Mouse (Mus musculus) adrenal gland (tissue): Measurements from ENCODE around the gene Fam169b.
"Not testable (repeated sequence)": the region's sequence is repeated elsewhere in the genome, so short reads cannot be mapped to it uniquely, and the experiment has no call there.

Experiments used
- intact Hi-C: fragments of 180-260 bp; cut with DNase I; formaldehyde crosslinking; loops from one replicate; pipeline ENCODE4 v1.15.1; 2025

Fam169b gene

DNA sequence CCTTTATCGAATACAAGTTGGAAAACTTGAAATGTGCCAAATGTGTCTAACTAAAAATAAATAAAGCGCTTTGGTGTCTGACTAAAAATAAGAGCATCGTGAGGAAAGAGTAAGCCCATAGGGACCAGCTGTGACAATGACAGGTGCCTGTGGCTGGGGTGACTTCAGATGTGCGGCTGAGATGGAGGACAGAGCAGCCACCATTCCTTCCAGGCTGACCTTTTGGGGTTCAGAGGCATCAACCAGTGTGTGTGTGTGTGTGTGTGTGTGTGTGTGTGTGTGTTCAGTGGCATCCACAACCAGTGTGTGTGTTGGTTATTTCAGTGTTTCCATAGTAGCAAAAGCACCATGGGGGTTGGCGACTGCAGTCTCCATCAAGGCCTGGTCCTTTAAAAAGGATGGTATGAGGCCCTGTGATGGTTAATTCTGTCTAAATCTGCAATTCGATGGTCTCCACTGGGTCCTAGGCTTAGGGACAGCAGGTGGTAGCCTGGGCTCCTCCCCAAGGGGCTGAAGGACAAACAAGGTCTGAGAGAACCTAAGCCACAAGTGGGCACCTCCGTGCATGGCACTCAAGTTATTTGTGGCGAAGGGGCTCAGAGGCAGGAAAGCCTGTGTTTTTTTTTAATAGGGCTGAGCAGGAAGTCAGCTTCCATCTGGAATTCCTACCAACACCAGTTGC is 10.2 kb upstream of the Fam169b start:
- intact Hi-C loops = no loop called here

- intact Hi-C loops = no loop called here
Measured at GRCm38 (mm10) chr7:68264028-68264453, 9.6 kb upstream of the Fam169b start, which contains the start of gene Pgpep1l. Gene Pgpep1l, minus strand, starts transcription at chr7:68264233.

GRCm38 (mm10) chr7:68264531-68264930 is 9.1 kb upstream of the Fam169b start:
- intact Hi-C loops = no loop called here

DNA sequence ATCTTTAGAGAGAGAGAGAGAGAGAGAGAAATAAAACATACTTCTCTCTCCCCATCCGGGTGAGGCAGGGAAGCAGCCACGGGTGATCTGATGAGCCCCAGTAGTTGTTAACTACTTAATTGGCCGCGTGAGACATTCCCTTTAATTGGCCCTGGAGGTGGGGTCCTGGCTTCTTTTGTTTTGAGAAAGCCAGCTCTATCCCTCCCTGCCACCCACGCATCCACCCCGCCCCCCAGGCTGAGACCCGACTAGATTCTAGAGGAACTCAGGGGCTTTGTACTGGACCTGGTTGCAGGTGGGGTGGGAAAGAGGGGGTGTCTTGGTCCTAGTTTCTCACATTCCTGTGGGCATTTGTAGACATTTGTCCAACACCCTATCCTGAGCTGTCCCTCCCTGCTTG is 8.2 kb upstream of the Fam169b start:
- intact Hi-C loops = no loop called here

DNA sequence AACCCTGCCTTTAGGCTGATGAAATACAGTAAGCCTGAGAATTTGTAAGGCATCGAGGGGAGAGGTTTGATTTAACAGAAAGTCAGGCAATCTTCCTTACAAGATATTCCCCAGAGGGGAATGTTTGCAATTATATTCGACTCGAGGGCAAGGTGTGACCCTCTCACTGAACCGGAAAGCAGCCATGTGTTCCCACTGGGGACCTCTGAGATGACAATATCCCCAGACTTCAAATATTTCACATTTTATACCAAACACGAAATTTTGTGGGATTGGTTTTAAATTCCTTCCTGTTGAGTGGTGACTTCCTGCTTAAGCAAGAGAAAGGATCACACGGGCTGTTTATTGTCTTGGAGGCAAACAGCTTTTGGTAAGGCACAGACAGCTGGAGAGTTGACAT is 6.9 kb upstream of the Fam169b start:
- intact Hi-C loops = no loop called here

- intact Hi-C loops = no loop called here
Measured at GRCm38 (mm10) chr7:68270551-68270950, 3.1 kb upstream of the Fam169b start.

- intact Hi-C loops = no loop called here
Measured at GRCm38 (mm10) chr7:68271816-68272215, 1.8 kb upstream of the Fam169b start.

- intact Hi-C loops = no loop called here
Measured at GRCm38 (mm10) chr7:68272607-68273006, 1.0 kb upstream of the Fam169b start.

GRCm38 (mm10) chr7:68274218-68274617 is 579 bp downstream of the Fam169b start:
- intact Hi-C loops = no loop called here

DNA sequence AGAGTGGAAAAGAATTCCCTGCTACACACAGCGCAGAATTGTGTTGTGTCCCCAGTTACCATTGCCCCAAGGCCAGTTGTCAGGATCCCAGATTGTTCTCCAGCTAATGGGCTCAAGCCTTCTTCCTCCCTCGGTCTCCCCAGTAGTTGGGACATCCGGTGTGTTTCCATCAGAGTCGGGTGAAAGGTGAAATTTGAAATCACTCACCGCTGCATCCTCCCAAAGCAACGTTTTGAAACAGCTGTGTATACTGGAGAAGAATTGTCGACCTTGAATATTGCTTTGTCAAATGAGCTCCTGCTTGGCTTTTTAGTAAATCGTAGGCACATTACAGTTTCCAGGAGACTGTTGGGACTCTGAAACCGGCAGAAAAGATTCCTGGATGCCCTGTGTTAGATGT is 1.3 kb downstream of the Fam169b start:
- intact Hi-C loops = no loop called here

DNA sequence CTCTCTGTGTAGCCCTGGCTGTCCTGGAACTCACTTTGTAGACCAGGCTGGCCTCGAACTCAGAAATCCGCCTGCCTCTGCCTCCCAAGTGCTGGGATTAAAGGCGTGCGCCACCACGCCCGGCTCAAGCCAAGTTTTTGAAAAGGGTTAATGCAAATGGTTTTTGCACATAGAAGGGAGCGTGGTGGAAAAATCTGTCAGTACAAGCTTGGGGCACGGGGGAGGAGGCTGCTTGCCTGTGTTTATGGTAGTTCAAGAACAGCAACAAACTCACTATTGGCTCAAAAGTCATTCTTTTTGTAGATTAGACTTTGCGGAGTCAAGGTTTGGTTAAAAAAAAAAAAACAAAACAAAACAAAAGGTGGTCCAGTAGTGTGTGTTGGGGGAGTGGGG is 1.8 kb downstream of the Fam169b start:
- intact Hi-C loops = not testable (repeated sequence)

DNA sequence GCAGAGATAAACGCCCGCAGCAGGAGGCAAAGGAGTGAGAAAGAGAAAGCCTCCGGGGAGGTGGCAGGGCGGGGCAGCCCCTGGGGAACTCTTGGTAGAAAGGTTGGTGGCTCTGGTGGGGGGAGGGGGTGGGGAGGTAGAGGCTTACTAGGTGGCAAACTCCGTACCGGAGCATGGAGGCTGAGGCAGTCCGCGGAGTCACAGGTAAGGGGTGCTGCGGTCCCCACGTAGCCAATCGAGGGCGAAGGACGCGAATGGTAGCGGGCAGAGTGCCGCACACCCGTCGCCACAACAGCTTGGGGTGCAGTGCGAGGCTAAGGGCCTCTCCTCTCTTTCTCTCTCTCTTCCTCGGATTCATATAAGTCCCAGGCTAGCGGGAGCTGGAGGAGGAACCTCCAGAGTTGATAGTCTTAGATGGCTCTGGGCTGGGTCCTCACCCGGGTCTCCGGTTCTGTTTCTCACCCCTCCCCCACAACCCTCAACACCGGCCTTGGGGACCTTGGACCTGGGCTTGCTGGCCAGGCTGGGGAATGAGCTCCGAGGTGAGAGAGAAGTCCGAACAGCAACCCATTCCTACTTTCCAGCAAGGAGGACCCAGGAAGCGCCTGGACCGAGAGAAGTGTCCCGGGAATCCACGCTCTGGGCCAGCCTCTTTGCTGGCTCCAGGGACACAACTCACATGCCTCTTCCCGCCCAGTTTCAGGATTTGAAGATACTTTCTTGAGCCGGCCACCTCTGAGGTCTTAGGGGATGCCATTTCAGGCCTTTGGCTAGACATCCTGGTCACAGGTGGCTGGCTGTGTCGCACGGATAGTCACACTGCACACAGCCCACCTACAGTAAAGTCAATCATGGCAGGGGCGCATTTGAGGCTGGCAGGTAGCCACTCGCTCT is 2.4 kb downstream of the Fam169b start:
- intact Hi-C loops = no loop called here

DNA sequence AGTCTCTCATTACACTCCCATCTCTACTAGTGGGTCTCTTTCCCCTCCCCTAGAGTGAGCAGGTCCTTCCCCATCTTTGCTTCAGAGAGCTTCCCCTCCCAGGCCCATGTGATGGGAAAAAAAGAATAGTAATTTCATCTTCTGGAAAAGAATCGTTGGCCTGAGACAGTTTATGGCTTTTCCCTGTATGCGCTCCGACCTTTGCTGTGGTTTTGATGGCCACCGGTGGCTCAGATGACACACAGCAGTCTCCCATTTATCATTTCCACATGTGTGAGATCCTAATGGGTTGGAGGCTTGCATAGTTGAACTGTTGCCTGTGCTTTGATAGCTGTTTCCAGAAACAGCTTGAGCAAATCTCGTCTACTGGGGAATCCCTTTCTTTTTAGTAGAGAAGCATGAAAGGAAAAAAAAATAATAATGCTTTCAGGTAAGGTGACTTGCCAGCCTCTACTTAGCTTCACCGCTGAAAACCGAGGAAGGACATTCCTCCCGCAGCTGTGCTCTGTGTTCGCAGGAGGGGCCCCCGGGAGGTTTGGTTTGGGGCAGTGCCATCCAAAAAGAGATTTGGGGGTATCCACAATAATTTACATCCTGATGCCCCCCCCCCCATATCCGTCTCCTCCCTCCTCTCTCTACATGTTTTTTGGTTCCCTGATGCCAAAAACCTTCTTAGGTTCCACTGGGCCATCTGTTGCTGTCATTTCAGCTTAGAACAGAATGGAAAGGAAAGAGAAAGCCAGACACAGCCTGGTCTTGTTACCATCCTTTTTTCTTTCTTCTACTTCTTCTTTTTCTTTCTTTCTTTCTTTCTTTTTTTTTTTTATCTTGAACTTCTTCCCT is 3.6 kb downstream of the Fam169b start:
- intact Hi-C loops = no loop called here

DNA sequence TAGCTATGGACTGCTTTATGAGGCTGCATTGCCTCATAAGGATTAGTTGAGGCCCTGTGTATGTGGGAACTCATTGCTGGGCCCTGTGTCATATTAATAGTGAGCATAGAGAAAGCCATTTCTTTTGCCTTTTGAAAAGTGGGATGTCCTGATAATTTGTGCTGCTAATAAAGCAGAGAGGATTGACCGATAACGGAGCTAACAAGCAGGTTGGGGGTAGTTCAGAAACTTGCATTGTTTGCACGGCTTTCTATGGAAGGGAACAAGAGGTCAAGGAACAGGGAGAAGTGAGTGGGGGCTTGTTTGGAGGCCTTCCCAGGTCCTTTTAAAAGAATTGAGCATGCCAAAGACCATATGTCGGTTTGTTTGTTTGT is 4.2 kb downstream of the Fam169b start:
- intact Hi-C loops = no loop called here

DNA sequence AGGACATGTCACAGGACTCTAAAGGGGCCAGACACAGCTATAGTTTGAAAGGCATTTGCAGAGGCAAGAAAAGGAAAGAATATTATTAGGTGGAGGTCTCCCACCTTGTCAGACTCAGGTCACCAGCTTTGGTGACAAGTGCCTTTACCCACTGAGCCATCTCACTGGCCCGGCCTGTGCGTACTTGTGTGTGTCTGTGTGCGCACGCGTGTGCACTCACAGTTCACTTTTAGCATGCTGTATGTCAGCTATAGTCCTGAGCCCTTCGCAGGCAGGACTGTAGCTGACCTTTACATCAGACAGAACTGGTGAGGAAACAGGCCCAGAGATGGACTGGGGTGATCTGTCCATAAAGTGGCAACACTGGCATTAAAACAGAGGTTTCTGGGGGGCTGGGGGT is 4.7 kb downstream of the Fam169b start:
- intact Hi-C loops = no loop called here

DNA sequence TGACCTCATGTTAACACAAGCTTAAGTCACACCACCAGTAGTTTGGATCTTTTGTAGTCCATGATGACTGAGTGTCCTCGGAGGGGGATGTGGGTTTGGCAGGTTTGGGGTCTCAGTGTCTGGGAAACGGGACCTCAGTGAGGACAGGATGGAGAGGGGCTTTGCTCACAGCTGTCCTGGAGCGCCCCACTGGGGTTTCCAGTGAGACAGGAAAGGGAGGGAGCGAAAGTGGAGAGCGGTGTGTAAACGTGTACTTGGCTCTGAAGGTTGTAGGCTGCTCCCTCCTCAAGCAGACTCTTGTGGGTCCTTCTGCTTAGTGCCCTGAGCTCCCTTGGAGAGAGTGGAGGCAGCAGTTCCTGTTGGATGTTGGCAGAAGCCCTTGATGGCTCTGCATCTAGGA is 5.3 kb downstream of the Fam169b start:
- intact Hi-C loops = no loop called here

DNA sequence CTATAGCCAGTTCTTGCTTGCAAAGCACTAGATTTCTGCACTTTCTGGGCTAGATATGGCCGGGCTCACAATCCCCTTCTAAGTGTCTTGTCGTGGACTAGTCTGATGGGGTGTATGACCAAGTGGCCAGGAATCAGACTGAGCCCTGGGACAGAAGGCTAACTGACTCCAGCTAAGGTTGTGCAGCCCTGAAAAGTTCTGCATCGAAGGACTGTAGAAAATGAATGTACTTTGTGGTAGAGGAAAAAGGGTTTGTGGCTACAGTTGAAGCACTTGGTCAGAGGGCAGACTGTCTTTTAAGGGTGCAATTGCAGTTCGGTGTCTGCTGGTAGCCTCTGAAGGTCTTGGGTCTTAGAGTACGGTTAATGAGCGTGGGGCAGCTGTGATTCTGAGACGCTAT is 5.8 kb downstream of the Fam169b start:
- intact Hi-C loops = no loop called here

- intact Hi-C loops = no loop called here
Measured at GRCm38 (mm10) chr7:68280352-68280869, 6.8 kb downstream of the Fam169b start.

DNA sequence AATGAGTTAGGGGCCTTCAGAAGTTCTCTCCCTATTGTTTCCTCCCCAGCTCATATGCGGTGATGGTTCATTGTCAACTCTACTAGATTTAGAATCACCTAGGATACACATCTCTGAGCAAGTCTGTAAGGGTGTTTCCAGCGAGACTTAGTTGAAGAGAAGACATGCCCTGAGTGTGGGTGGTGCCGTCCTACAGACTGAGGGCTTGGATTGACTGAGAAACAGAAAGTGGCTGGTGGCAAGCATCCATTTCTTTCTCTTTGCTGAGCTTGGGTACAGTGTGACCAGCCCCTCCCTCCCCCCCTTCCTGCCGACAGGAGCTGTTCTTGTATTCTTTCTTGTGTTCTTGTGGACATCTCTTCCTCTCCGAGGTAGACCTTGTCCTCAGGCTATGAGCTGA is 7.7 kb downstream of the Fam169b start:
- intact Hi-C loops = no loop called here

DNA sequence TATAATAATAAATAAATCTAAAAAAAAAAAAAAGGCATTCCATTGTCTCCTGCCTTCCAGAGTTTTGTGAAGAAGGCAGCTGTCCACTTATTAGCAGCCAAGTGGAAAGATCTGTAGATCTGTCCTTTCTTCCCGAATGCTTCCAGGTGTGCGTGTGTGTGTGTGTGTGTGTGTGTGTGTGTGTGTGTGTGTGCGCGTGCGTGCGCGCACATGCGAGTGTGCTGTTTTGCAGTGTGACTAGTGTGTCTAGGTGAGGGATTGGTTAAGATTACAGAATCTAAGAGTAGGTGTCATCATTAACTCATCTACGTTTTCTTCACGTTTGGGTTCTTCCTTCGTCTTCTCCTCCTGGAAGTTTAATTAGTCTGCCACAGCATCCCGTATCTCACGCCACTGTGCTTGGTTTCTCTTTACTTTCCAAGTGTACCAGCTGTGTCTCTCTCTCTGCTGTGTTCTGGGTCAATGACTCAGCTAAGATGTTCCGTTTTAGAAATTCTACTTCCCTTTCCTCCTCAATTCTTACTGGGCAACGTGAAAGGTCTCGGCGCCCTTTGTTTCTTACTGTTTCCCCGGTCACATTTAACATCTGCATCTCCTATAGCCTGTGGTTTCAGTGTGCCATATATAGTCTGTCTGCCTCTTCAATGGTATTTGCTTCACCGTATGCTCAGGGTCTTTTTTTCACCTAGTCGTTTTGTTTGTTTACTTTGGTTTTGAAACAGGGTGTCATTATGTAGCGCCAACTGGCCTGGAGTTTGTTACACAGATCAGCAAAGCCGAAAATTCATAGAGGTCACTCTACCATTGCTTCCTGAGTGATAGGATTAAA is 8.9 kb downstream of the Fam169b start:
- intact Hi-C loops = no loop called here

- intact Hi-C loops = not testable (repeated sequence)
Measured at GRCm38 (mm10) chr7:68283133-68283520, 9.5 kb downstream of the Fam169b start.
